Mouse (Mus musculus) forebrain, postnatal 0 days (tissue): Measurements from ENCODE around the gene Ankrd40. TPM values are rescaled to one million over a fixed set of nuclear protein-coding genes. Genes with fewer than 3 reads are reported as not detected.

Experiments used
- ATAC-seq: fragments of 200-750 bp; cut with Nextera tagmentation; 2 replicates; pipeline ENCODE4 v1.8.0; 2017; ENCODE audit warnings: mild to moderate bottlenecking, moderate library complexity
- DNase-seq: peaks from one replicate; pipeline ENCODE4 v3.0.0-alpha.2; 2015
- H3K27ac ChIP-seq: fragments of 300-500 bp; sonication (generic); 2 replicates; pipeline ENCODE4 v1.5.1; 2014; ENCODE audit warnings: low read depth, mild to moderate bottlenecking, antibody characterized with exemption, low read length, moderate library complexity, mixed read lengths
- H3K27me3 ChIP-seq: fragments of 300-500 bp; sonication (generic); 2 replicates; pipeline ENCODE4 v1.6.1; 2014; ENCODE audit warnings: mild to moderate bottlenecking, low read length, mixed read lengths; ENCODE audit not compliant: insufficient read depth
- H3K36me3 ChIP-seq: fragments of 300-500 bp; sonication (generic); 2 replicates; pipeline ENCODE4 v1.6.1; 2014; ENCODE audit warnings: mild to moderate bottlenecking, moderate library complexity; ENCODE audit not compliant: insufficient read depth
- H3K4me1 ChIP-seq: fragments of 300-500 bp; sonication (generic); 2 replicates; pipeline ENCODE4 v1.6.1; 2014; ENCODE audit warnings: antibody characterized with exemption; ENCODE audit not compliant: insufficient read depth
- H3K4me2 ChIP-seq: fragments of 300-500 bp; sonication (generic); 2 replicates; pipeline ENCODE4 v1.6.1; 2014; ENCODE audit warnings: low read depth, mild to moderate bottlenecking, moderate library complexity
- H3K4me3 ChIP-seq: fragments of 300-500 bp; sonication (generic); 2 replicates; pipeline ENCODE4 v1.5.1; 2014; ENCODE audit warnings: low read depth, low read length, mixed read lengths
- H3K9ac ChIP-seq: fragments of 300-500 bp; sonication (generic); 2 replicates; pipeline ENCODE4 v1.6.1; 2014; ENCODE audit warnings: mild to moderate bottlenecking
- H3K9me3 ChIP-seq: fragments of 300-500 bp; sonication (generic); 2 replicates; pipeline ENCODE4 v1.6.1; 2016; ENCODE audit warnings: low read length
- CTCF ChIP-seq: sonication (generic); IDR thresholded peaks from 2 replicates; pipeline ENCODE4 v1.5.1; 2016; ENCODE audit warnings: antibody characterized with exemption, control low read depth, low read depth
- WGBS: fragments of 180-500 bp; shearing (Covaris S2); extraction: QIAGEN DNeasy Blood & Tissue Kit; methylation state at CpG from one replicate; pipeline ENCODE4 v1.1.7; 2014; 5-methylcytosine and 5-hydroxymethylcytosine counted together
- polyA plus RNA-seq: library from polyadenylated mRNA; unstranded; fragments of >200 nt; fragmentation: Nextera tagmentation; extraction: Ambion mirVana; gene quantifications from 2 replicates; pipeline ENCODE4 v1.2.1, GENCODE M21; 2015
- total RNA-seq: library from RNA; depleted of rRNA; stranded (reverse); fragments of >200 nt; gene quantifications from 2 replicates; pipeline ENCODE4 v1.2.3, GENCODE M21; 2014

Gene Ankrd40
- total and polyA plus RNA-seq, 2 experiments from 2014 or later, result 15.0 to 51.8 TPM

DNA sequence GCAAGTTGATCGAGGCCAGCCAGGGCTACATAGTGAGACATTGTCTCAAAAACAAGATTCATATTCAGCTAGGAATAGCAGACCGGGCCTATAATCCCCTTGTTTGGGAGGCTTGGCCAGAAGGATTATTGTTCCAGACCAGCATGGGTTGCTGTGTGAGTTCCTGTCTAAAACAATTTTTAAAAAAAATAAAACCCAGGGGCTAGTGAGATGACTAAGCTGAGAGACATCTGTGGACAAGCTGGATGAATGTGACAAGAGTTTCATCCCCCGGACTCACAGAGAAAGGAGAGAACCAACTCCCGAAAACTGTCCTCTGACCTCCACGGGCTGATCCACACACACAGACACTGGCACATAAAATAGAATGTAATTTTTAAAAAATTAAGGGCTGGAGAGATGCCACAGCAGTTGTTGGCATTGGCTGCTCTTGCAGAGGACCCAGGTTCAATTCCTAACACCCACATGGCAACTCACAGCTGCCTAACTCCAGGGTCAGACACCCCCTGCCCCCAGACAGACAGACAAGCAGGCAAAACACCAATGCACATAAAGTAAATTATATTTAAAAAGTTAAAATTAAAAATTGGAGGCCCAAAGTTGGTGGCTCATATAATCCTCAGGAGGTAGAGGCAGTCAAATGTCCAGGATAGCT is 4.4 kb upstream of the Ankrd40 start:
- Histone ChIP-seq H3K4me3 (no peak overlapping the region), H3K9ac (no peak overlapping the region), H3K36me3 (no peaks in the 10 kb centered on the region), H3K9me3 (no peaks in the 10 kb centered on the region), H3K27me3 (no peaks in the 10 kb centered on the region), H3K27ac (no peak overlapping the region), H3K4me2 (no peak overlapping the region), H3K4me1 (peaks cover 11% of the 10 kb centered on the region; the same call in 1 of the 2 replicates)
- DNase-seq (no peak), ATAC-seq (no peak)
- TF ChIP-seq CTCF, result no peak
- WGBS, result 54% methylated on average over 5 of the region's 5 CpGs

DNA sequence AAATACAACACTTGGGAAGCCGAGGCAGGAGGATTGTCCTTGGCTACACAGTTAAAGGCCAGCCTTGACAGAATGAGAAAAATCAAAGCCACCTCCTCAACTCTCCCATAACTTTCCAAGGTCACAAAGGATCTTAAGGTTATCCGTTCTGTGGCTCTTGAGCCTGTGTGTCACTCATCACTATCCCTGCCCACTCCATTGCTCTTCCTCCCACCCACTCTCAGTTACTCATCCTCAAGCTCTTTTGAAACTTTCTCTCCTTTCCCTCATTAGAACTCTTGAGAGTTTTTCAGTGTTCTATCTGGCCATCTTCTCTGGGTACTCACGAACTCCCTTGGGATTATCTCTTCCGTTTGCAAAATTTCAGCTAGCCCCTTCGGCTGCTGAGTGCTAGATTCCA is 3.2 kb upstream of the Ankrd40 start:
- Histone ChIP-seq H3K27me3 (no peaks in the 10 kb centered on the region), H3K27ac (no peak overlapping the region), H3K36me3 (no peaks in the 10 kb centered on the region), H3K9ac (no peak overlapping the region), H3K4me3 (no peak overlapping the region), H3K4me2 (no peak overlapping the region), H3K9me3 (no peaks in the 10 kb centered on the region), H3K4me1 (peaks cover 16% of the 10 kb centered on the region)
- no peak for ATAC-seq
- 93% methylated on average over 5 of the region's 5 CpGs for WGBS
- no peak for TF ChIP-seq CTCF
- DNase-seq, result no peak

- DNase-seq, result peak; percentile 70
- peaks cover 35% of the 10 kb centered on the region for H3K4me1 ChIP-seq
- H3K36me3 ChIP-seq, result no peaks in the 10 kb centered on the region
- no peaks in the 10 kb centered on the region for H3K27me3 ChIP-seq
- peak overlapping the region; percentile 93 for H3K9ac ChIP-seq
- no peak for TF ChIP-seq CTCF
- WGBS, result 2% methylated on average over 10 of the region's 10 CpGs
- H3K4me3 ChIP-seq, result peak overlapping the region; percentile 77
- peak overlapping the region; percentile 99 for H3K27ac ChIP-seq
- peak overlapping the region; percentile 88 for H3K4me2 ChIP-seq
- no peaks in the 10 kb centered on the region for H3K9me3 ChIP-seq
- ATAC-seq, result peak; percentile 73
These were observed 815 bp upstream of the Ankrd40 start for GRCm38 (mm10) chr11:94326961-94327411.

DNA sequence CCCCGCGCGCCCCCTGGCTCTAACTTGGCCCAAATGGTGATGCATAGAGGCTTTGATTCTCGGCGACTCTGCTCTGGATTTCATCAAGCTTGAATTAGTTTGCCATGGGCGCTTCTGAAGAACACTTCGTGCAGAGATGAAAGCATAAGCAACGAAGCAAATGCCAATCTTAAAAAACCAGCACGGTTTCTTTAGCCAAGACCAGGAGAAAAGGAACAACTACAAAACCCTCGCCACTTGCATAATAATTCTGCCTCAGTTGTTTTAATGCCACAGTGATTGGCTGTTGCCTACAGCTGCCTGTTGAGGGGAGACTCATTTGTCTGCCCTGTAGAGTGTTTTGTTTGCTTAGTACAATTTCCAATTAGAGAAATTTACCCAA is 834 bp downstream of the Ankrd40 start:
- H3K4me1 ChIP-seq, result peaks cover 32% of the 10 kb centered on the region
- H3K36me3 ChIP-seq, result no peaks in the 10 kb centered on the region
- no peaks in the 10 kb centered on the region for H3K9me3 ChIP-seq
- 0 out of 2 replicates have a peak, but pooled peaks have one; percentile 0 for ATAC-seq
- TF ChIP-seq CTCF, result no peak
- peak; percentile 65 for DNase-seq
- peak overlapping the region; percentile 77 for H3K4me3 ChIP-seq
- no peaks in the 10 kb centered on the region for H3K27me3 ChIP-seq
- whole genome bisulfite sequencing, result under 1% methylated on average over 10 of the region's 10 CpGs
- H3K9ac ChIP-seq, result peak overlapping the region; percentile 93
- peak overlapping the region; percentile 88 for H3K4me2 ChIP-seq
- H3K27ac ChIP-seq, result peak overlapping the region; percentile 99

GRCm38 (mm10) chr11:94329270-94329891 is 1.6 kb downstream of the Ankrd40 start:
- Histone ChIP-seq H3K4me3 (no peak overlapping the region), H3K4me1 (peaks cover 32% of the 10 kb centered on the region), H3K4me2 (peak overlapping the region; percentile 88), H3K27ac (peak overlapping the region; percentile 99; the same call in 1 of the 2 replicates), H3K27me3 (no peaks in the 10 kb centered on the region), H3K36me3 (peaks cover 3% of the 10 kb centered on the region), H3K9me3 (no peaks in the 10 kb centered on the region), H3K9ac (no peak overlapping the region; the same call in 1 of the 2 replicates)
- ATAC-seq (no peak), DNase-seq (peak; percentile 75)
- peak; percentile 67 for TF ChIP-seq CTCF
- WGBS, result 25% methylated on average over 4 of the region's 4 CpGs

DNA sequence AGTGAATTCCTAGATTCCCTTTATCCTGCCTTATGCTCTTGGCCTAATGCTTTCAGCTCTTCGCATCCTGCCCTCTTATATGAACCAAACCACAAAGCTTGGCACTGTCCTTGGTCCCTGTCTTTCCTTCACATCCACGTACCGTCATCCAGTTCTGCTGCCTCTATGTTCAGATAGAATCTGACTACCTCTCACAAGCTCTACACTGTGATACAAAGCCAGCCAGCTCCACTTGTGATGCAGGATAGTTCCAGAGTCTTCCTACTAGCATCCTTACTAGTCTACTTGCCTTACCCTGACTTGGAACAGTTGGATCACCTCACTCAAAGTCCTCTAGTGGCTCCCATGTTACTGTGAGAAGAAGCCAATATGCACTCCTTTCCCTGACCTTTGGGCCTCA is 2.4 kb downstream of the Ankrd40 start:
- Histone ChIP-seq H3K9ac (no peak overlapping the region), H3K4me1 (peaks cover 32% of the 10 kb centered on the region), H3K36me3 (peaks cover 7% of the 10 kb centered on the region), H3K9me3 (no peaks in the 10 kb centered on the region), H3K4me3 (no peak overlapping the region), H3K27me3 (no peaks in the 10 kb centered on the region), H3K4me2 (no peak overlapping the region), H3K27ac (no peak overlapping the region)
- TF ChIP-seq CTCF, result no peak
- no peak for ATAC-seq
- DNase-seq, result no peak
- 84% methylated on average over 3 of the region's 3 CpGs for WGBS

- Histone ChIP-seq H3K9me3 (no peaks in the 10 kb centered on the region), H3K4me1 (peaks cover 28% of the 10 kb centered on the region), H3K9ac (no peak overlapping the region), H3K4me3 (no peak overlapping the region), H3K36me3 (peaks cover 18% of the 10 kb centered on the region), H3K27me3 (no peaks in the 10 kb centered on the region), H3K27ac (no peak overlapping the region), H3K4me2 (no peak overlapping the region)
- no peak for ATAC-seq
- no peak for DNase-seq
- WGBS, result 88% methylated on average over 6 of the region's 6 CpGs
- no peak for TF ChIP-seq CTCF
These were observed 4.9 kb downstream of the Ankrd40 start for GRCm38 (mm10) chr11:94332726-94333125.
